Mouse (Mus musculus) neural tube, embryonic 13.5 days (tissue): ENCODE measurements around the gene Dmrt3. TPM values are rescaled to one million over a fixed set of nuclear protein-coding genes. Genes with fewer than 3 reads are reported as not detected.

Experiments
- ATAC-seq: fragments of 200-750 bp; cut with Nextera tagmentation; 2 replicates; pipeline ENCODE4 v1.8.0; 2017; ENCODE audit warnings: low read depth, mild to moderate bottlenecking, moderate TSS enrichment, moderate library complexity
- H3K27ac ChIP-seq: fragments of 300-500 bp; sonication (generic); replicated peaks from 2 replicates; pipeline ENCODE4 v1.5.1; 2015; ENCODE audit warnings: moderate library complexity, mild to moderate bottlenecking, inconsistent platforms
- H3K27me3 ChIP-seq: fragments of 300-500 bp; sonication (generic); 2 replicates; pipeline ENCODE4 v1.6.1; 2015; ENCODE audit warnings: mild to moderate bottlenecking, inconsistent platforms
- H3K36me3 ChIP-seq: fragments of 300-500 bp; sonication (generic); 2 replicates; pipeline ENCODE4 v1.6.1; 2015; ENCODE audit warnings: mild to moderate bottlenecking, inconsistent platforms
- H3K4me1 ChIP-seq: fragments of 300-500 bp; sonication (generic); replicated peaks from 2 replicates; pipeline ENCODE4 v1.6.1; 2015; ENCODE audit warnings: inconsistent platforms
- H3K4me2 ChIP-seq: fragments of 300-500 bp; sonication (generic); 2 replicates; pipeline ENCODE4 v1.6.1; 2015; ENCODE audit warnings: inconsistent platforms, mild to moderate bottlenecking, moderate library complexity
- H3K4me3 ChIP-seq: fragments of 300-500 bp; sonication (generic); 2 replicates; pipeline ENCODE4 v1.5.1; 2015; ENCODE audit warnings: mild to moderate bottlenecking, inconsistent platforms
- H3K9ac ChIP-seq: fragments of 300-500 bp; sonication (generic); 2 replicates; pipeline ENCODE4 v1.6.1; 2015; ENCODE audit warnings: moderate library complexity, mild to moderate bottlenecking, inconsistent platforms
- H3K9me3 ChIP-seq: fragments of 300-500 bp; sonication (generic); 2 replicates; pipeline ENCODE4 v1.6.1; 2016; ENCODE audit warnings: inconsistent platforms
- WGBS: fragments of 180-500 bp; shearing (Covaris S2); methylation state at CpG from one replicate; pipeline ENCODE4 v1.1.7; 2015; 5-methylcytosine and 5-hydroxymethylcytosine counted together
- polyA plus RNA-seq: library from polyadenylated mRNA; unstranded; fragments of >200 nt; fragmentation: Nextera tagmentation; extraction: Ambion mirVana; gene quantifications from 2 replicates; pipeline ENCODE4 v1.2.1, GENCODE M21; 2015

Dmrt3 gene
- polyA plus RNA-seq, 1 experiment from 2014 or later: 2.7 TPM

- Histone ChIP-seq H3K4me1 (peaks cover 29% of the 10 kb centered on the region), H3K36me3 (no peaks in the 10 kb centered on the region), H3K4me2 (no peak overlapping the region), H3K27ac (no peak overlapping the region), H3K4me3 (no peak overlapping the region), H3K9ac (no peak overlapping the region), H3K27me3 (peaks cover 100% of the 10 kb centered on the region), H3K9me3 (no peaks in the 10 kb centered on the region)
- no peak for ATAC-seq
- WGBS: under 1% methylated on average over 17 of the region's 17 CpGs
Observed at GRCm38 (mm10) chr19:25670571-25671285, 60.6 kb downstream of the Dmrt3 start.

- H3K27ac ChIP-seq: no peak overlapping the region
- H3K4me1 ChIP-seq: peaks cover 24% of the 10 kb centered on the region
- peaks cover 100% of the 10 kb centered on the region for H3K27me3 ChIP-seq
- peak overlapping the region; percentile 61 for H3K4me2 ChIP-seq
- H3K9ac ChIP-seq: no peak overlapping the region
- H3K36me3 ChIP-seq: no peaks in the 10 kb centered on the region
- H3K4me3 ChIP-seq: peak overlapping the region; percentile 36
- ATAC-seq: no peak
- no peaks in the 10 kb centered on the region for H3K9me3 ChIP-seq
- WGBS: under 1% methylated on average over 14 of the region's 14 CpGs
Observed at GRCm38 (mm10) chr19:25671681-25672080, 61.6 kb downstream of the Dmrt3 start.

GRCm38 (mm10) chr19:25672101-25672950 lies 62.2 kb downstream of the Dmrt3 start, which contains the start of gene Dmrt2:
Dmrt2 (plus strand) TSS chr19:25672411.
- H3K4me1 ChIP-seq: peaks cover 24% of the 10 kb centered on the region
- 0 out of 2 replicates have a peak within 1 kb of the TSS, but pooled peaks have one; percentile 34 for H3K9ac ChIP-seq

More at GRCm38 (mm10) chr19:25672101-25672950, 62.2 kb downstream of the Dmrt3 start, which contains the start of gene Dmrt2:
- no peak within 1 kb of the TSS for H3K27ac ChIP-seq
- no peaks in the 10 kb centered on the region for H3K36me3 ChIP-seq
- under 1% methylated on average over 44 of the region's 44 CpGs for WGBS
- H3K27me3 ChIP-seq: peaks cover 100% of the 10 kb centered on the region
- peak; percentile 96 for ATAC-seq
- peak within 1 kb of the TSS; percentile 61 for H3K4me2 ChIP-seq
- H3K9me3 ChIP-seq: no peaks in the 10 kb centered on the region
- peak within 1 kb of the TSS; percentile 36 for H3K4me3 ChIP-seq

Other genes with a start within 250 kb of the Dmrt3 start
- gene Dmrt1, start 104.7 kb upstream of the Dmrt3 start, polyA plus RNA-seq: 0.32 TPM in 1 of 2 replicates, not detected in the other
- gene Dmrt2, start 62.1 kb downstream of the Dmrt3 start, polyA plus RNA-seq: 0.33 and 2.8 TPM in 2 replicates